Mouse (Mus musculus) kidney, postnatal 4 days (tissue): ENCODE results near the gene Mmp28.
A peak's percentile ranks its signal among the peaks of the same experiment; 100 is the strongest.

Experiments used
- DNase-seq, 2 experiments: peaks; one replicate each; pipeline ENCODE4 v3.0.0; 2021; ENCODE audit warnings: mixed read lengths in 2 of 2

Mmp28 gene

DNA sequence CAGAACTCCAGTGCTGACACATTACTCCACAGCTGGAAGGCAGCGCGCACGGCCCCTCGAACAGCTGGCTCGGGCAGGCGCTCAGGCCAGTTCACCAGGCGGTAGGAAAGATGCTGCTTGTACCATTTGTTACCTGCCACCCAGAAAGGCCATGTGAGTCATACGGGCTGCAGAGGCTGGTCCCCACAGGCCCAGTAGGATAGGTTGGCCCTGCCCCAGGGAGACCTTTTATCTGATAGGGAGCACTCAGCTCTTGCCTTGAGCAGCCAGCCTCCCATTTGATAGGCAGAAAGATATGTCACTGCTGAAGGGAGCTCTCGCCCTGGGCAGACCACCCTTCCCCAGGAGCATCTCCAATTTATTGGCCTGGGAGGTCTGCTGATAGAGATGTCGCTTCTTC lies 15.3 kb downstream of the Mmp28 start:
- no peak for DNase-seq

DNA sequence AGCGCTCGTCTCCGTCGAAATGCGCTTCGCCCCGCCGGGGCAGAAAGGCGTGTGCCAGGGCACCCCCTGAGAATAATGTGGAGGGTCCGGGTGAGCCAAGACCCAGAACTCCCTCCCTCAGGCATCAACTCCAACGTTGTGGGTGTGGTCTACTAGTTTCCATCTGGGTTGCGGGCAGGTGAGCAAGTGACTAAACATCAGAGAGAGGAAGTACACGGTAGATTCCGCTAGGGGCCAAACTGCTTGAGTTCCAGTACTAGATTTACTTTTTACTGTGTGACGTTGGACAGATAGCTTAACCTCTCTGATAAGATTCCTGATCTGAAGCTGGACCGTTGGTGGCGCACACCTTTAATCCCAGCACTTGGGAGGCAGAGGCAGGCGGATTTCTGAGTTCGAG lies 17.9 kb downstream of the Mmp28 start:
- DNase-seq = no peak

DNA sequence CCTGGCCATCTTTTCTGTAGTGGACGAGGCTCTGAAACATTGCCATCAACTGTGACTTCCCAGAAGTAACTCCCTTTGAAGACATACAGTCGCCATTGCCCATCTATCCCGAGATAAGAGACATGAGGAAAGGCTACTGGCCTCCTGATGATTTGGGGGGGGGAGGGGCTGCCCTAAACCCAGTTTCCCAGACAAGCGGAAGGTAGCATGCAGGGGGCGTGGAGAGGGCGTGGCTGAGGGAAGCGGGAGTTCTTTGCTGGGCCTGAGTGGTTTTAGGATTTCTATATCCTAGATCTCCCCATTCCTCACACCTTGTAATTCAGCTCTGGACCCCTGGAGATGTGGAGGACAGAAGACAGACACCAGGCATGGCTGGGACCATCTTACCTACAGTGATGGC lies 19.0 kb downstream of the Mmp28 start:
- peak in 1 of 2 experiments; percentile 35 for DNase-seq

DNA sequence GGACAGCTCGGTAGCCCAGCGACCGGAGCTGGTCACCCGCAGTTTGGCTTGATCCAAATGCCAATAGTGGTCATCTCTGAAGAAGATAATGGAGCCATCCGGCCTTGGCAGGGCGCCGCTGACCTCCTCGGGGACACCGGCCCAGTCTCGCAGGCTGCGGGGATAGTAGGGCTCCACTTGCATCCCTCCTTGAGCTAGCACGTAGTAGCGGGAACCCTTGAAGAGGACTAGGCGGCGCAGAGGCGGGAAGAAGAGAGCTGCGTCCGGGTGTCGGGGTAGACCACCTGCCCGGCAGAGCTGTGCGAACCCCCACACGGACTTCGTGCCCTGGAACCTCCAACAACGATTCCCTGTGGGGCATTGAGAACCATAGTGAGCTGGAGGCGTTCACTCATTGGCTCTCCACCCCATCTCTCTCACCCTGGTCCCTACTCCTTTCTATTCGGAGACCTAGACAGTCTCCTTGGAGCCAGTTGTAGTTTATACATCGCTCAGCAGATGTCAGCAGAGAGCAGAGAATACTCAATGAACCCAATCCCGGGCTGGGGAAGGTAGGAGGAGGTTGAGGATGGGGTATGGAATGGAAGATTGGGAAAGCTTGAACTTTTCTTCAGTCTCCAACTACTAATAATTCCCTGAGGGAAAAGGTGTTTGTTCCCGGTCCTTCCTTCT lies 20.1 kb downstream of the Mmp28 start:
- peak; percentile 82 to 83 for DNase-seq

DNA sequence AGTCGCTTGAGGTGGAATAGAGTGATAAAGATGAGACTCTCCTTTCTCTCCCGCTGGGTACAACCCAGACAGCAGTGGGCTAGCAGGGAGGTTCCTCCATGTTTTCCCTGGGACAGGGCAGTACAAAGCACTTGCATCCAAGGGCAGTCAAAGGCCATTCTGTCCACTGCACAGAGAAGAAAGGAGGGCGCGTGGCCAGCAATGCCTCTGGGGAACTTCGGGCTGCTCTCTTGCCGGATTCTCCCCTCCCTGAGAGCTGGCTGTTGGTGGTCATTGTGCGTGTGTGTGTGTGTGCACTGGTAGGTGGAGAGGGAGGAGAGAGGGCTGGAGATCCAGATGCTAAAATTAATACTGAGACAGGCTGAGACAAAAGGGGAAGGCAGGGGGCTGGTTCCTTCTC lies 21.6 kb downstream of the Mmp28 start:
- peak in 1 of 2 experiments; percentile 38 for DNase-seq

DNA sequence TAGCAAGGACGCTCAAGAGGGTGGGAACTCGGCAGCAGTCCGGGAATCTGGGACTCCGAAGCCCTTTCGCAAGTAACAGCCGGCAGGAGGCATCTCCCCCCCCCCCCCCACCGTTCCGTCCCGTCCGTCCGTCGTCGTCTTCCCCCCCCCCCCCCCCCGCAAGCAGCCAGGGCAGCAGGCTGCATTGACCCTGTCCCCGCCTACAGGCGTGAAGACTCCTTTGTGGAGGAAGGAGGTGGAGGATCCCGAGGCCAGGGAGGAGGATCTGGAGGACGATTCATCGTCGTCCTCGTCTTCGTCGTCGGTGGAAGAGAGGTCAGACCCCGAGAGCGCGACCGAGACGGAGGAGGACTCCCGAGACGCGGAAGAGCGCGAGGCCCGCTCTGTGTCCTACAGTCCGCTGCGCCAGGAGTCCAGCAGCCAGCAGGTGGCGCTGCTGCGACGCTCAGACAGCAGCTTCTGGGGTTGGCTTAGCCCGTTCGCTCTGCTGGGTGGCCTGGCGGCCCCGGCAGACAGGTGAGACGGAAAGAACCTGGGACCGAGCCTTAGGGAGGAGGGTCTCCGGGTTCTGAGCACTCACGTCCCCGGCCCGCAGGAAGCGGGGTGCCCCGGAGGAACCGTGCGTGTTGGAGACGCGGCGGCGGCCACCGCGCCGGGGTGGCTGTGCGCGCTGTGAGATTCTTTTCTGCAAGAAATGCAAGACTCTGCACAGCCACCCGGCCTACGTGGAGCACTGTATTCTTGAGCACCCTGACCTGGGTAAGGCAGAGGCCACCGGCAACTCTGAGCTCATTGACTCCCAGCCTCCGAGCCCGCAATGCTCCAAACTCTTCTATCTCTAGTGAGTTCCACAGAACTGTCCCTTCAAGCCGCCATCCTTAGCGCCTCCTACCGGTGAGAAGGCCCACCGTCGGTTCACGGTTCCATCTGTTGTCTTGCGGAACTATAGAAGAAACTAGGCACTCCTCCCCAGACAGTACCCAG lies 22.5 kb downstream of the Mmp28 start:
- peak; percentile 91 to 94 for DNase-seq

DNA sequence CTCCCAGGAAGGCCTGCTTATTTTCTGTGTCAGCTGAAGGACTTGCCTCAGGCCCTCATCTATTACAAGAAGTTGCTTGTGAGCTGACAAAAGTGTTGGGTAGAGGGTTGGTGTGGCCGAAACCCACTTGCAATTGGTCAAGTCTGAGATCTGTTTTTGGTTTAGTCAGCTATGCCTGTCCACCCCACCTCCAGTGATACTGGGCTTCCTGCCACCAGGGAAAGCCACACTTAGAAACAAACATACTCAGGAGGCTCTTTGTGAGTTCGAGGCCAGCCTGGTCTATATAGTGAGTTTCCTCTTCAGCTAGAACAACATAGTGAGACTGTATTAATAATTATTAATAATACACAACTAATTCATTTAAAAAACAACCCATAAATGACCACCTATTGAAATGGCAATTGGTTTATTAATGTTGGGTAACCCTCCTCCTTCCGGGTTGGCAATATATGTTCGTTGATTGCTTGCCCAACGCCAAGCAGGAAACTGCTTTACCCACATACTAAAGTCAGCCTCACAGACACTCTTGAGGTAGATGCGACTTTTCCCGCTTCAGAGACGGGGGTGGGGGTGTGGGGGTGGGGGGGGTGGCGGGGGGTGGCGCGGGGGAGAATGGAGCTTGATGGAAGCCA lies 23.3 kb downstream of the Mmp28 start:
- DNase-seq = no peak

DNA sequence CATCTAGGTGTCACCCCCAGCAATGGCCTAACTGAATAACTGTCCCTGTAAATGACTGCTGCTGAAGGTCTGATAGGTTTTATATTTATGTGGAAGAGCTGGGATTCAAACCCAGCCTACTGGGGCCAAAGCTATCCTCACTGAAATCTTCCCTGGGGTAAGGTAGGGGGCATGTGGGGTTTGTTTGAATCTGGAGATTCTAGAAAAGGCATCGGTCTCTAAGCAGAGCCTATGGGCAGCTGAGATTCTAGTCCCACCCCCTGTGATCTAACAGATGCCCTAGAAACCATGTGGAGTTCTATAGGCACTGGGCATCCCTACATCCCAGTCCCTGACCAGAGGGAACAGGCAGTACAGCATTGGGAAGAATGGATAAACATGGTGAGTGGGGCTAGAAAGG lies 25.5 kb downstream of the Mmp28 start, which contains the start of gene 1700020L24Rik:
TSS of gene 1700020L24Rik (plus strand) at position 301 of the 400 bp plus-strand sequence.
- DNase-seq = no peak

DNA sequence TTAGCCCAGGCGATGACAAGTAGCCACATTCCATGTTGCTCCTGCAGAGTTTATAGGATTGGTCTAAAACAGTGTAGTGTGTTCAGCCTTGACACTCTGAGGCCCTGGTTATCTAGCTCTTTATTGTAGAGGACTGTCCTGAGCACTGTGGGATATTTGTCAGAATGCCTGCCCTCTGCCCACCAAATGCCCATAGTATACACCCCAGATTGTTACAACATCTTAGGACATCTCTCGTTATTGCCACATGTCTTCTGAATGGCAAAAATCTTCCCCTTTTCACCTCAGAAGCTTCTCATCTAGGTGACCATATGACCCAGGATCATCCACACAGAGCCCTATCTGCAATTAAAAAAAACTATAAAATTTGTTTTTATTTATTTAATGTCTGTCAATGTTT lies 30.3 kb downstream of the Mmp28 start:
- DNase-seq = no peak

DNA sequence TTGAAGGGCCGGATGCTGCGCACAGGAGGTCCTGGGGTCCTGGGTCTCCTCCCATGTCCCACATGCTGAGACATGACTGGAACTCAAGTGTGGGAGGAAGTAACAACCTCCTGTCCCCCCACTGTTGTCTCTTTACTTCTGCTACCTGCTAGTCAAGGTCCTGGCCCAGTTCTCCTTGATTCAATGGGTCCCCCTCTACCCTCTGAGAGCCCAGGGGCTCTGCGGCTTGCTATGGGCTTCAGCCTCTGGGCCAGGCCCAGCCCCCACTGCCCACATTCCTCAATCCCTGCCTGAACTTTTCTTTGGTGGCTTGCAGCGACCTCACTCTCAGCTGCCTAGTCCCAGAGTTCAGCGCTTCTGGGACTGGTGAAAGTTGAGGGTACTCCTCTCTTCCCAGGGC lies 33.5 kb downstream of the Mmp28 start, which contains the start of gene Gas2l2:
TSS of gene Gas2l2 (minus strand) at position 101 of the 400 bp plus-strand sequence.
- DNase-seq = no peak

DNA sequence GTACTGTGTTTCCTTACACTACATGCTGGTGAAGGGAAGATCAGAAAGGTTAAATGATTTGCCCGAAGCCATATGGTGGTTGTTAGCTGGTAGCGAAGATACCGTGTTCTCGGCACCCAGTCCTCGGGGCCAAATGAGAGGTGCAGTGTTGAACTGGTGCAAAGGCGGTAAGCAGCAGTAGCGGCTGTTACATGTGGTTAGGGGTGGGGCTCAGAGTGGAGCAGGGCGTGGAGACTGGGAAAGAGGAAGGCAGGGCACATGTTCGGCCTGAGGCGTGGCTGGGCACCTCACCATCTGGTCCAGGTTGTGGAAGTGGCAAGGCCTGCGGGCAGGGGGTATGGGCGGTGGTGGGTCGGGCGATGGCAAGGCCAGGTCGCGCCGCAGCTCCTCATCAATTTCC lies 35.9 kb downstream of the Mmp28 start:
- DNase-seq = peak in 1 of 2 experiments; percentile 30

DNA sequence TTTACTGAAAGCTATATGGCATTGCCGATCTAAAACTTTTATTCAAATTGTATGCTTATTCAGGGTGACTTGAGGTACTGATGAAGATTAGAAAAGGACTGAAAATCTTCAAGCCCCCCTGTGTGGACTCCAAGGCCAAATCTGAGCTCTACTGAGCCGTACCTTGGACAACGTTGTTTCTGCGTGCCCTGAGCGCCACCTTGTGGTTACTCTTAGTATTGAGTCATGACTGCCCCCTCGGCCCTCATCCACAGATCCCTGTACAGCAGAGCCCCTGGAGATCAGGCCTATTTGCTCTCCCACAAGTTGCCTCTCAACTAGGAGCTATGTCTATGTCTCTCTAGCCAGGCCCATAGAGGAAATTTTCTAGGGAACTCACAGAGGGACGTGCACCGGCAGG lies 38.2 kb downstream of the Mmp28 start:
- DNase-seq = peak; percentile 81

DNA sequence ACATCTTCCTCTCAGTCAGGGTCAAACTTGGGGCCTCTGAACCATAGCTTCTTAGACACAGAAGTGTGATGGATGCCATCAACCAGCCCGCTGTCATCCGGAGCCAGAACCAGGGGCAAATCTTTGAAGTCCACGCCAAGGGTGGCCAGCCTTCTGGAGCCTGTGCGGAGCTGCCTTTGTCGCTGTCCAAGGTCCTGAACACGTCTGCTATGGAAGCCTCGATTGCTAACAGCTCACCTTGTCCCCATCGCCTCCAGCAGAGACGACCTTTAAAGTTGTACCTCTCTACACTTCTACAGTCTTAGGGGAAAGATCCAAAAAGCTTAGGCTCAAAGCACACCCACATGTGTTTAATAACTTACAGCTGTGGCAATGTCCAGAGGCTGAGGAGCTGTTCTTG lies 41.6 kb downstream of the Mmp28 start:
- peak; percentile 90 for DNase-seq

DNA sequence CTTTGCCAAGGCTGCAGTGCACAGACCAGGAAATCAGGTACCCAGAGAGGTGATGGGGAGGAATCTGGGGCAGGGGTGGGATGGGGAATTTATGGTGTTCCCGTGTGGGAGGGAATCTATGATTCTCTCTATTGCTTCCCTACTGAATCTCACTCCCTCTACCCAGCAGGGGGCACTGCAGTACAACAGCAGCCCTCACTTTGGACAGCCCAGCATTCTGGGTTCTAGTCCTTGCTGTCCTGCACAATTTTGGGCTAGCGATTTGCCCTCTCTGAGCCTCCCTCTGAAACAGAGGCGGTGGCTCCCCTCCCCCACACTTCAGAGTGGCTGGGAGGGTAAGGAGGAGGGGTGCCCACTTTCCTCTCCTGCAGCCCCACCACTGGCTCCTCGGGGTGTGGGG lies 42.5 kb downstream of the Mmp28 start:
- DNase-seq = peak in 1 of 2 experiments; percentile 7

DNA sequence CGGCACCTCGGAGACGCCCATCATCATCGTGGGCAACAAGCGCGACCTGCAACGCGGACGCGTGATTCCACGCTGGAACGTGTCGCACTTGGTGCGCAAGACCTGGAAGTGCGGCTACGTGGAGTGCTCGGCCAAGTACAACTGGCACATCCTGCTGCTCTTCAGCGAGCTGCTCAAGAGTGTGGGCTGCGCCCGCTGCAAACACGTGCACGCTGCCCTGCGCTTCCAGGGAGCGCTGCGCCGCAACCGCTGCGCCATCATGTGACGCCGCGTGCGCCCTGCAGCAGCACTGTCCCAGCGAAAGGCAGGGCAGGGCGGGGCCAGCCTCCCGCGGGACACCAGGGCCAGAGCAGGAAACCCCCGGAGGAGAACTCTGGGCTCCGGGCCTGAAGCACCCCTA lies 44.3 kb downstream of the Mmp28 start:
- DNase-seq = peak; percentile 29 to 43

DNA sequence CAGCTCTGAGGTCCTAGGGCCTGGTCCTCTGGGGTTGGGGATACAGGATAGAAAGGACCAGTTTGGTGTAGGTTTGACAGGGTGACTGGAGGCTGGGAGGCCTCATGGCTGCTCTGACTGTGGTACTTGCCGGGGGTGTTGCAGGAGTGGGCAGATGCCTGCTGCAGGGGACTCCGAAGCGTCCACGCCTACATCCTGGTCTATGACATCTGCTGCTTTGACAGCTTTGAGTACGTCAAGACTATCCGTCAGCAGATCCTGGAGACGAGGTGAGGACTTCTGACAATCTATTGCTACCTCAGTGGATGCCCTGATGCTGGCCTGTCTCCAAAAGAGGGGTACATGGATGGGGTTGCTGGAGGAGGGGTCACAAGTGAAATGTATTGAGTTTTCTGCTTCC lies 45.2 kb downstream of the Mmp28 start:
- DNase-seq = no peak

DNA sequence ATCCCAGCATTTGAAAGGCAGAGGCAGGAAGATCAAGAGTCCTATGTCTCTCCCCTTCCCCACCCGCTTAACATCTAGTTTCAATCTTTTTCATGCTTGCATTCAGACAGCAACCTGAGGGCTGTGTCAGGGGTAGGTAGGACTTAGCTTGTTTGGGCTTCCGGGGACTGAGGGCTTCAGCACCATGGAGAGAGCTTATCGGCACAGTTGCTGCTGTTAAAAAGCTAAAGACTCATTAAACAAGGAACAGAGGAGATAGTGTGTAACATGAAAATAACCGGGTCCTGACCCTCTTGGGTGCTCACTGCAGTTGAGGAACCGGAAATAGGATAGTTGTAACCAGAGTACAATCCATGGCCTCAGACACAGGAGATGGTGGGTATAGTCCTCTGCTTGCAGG lies 45.8 kb downstream of the Mmp28 start:
- DNase-seq = peak; percentile 87 to 89

DNA sequence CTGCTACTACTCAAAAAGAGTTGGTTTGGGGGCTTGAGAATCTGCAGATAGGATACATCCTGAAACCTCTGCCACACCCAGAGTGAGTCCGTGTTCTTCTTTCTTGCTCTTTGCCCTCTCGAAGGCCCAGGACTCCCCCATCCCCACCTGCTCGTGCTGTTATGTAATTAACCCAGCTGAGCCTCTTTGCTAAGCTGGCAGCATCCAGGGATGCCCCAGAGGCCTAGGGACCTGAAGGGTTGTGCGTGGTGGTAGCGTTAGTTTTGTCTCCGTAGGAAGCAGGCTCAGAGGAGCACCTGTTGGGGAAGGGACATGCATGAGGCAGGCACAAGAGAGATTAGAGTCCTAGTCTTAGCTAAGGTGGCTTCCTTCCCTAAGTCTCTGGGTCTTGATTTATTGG lies 52.4 kb downstream of the Mmp28 start:
- DNase-seq = no peak

DNA sequence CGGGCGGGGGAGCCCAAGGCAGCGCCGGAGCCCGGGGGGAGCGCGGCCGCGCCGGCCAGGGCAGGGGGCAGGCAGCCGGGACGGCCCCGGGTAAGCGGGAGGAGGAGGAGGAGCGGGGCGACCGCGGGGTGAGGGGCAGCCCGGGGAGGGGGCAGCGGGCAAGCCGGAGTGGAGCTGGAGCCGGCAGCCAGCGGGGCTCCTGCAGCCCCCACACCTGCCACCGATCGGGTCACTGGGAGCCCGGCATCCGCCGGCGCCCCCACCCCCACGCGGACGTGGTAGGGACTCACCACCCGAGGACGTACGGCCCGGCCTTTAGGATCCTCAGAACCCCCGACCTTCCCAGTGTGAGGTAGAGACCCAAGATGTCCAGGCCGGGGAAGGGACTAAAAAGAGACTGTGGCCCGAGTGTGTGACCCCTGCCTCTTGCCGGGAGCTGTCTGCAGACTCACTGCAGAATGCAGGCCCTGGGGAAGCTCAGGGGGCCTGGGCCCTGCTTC lies 53.0 kb downstream of the Mmp28 start:
- peak; percentile 8 to 12 for DNase-seq

DNA sequence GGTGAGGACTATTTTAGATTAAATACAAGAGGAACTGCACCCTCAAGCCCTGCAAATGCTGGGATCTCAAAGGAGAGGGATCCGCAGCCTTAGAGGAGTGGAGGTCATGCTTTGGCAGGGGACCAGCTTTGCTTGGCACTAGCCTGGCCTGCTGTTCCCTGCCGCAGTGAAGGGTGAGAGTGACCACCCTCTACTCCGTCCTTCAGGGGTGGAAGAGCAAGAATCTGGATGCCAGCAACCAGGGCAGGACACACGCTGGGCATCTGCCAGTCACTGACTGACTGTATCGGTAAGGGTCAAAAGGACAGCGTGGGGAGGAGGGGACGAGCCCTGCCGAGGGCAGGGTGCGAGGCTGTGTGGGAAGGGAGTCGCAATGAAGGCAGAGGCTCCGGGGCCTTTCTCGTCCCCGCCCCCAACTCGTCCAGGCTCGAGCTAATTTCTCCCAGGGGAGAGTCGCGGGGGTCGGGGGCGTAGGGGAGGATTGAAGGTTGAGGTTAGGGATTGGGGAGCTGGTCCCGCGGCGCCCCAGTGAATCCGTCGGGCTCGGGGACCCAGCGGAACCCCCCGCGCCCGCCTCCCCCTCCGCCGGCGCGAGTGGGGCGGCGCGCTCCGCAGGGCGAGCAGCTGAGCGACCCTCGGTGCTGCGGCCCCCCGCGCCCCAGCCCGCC lies 53.6 kb downstream of the Mmp28 start, which contains the start of gene Rasl10b:
TSS of gene Rasl10b (plus strand) at position 51 of the 668 bp plus-strand sequence.
- DNase-seq = peak; percentile 28 to 57

DNA sequence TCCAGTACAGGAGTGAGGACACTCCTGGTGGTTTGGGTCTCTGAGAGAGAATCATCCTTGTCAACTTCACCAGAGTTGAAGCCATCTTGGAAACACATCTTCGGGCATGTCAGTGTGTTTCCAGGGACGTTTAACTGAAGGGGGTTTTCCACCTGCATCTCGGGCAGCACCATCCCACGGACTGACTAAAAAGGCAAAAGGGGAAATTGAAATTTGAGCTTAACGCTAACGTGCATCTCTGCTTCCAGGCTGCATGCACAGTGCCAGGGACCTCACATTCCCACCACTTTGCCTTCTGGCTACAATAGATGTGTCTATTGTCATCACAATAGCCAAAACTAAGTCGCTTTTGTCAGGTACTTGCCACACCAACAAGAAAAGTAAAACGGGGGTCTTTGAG lies 54.6 kb downstream of the Mmp28 start:
- no peak for DNase-seq

DNA sequence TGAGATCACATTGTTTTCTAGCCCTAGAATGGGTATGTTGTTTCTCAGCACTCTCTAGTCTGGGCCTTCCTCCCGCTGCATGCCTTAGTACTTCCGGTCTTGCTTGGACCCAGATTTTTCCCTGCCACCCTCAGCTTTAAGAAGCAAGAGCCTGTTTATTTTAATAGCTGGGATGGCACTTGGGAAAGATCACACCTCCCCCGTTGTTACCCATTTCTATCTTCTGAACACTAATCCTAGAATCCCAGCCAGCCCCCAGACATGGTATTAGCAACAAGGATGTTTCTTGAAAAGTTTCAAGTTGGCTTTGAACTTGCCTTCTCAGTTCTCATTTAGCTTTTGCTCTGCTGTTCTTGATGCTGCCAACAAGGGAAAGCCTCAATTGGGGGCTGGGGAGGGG lies 56.5 kb downstream of the Mmp28 start:
- no peak for DNase-seq
